Mouse (Mus musculus) spleen, adult 2 months (tissue): Measurements from ENCODE around the gene Tmem106a. TPM values are rescaled to one million over a fixed set of nuclear protein-coding genes. Genes with fewer than 3 reads are reported as not detected.

Experiments
- DNase-seq, 2 experiments: peaks; one replicate each; pipeline versions ENCODE4 v3.0.0 to v3.0.0-alpha.2; 2012 to 2021; ENCODE audit warnings: low spot score in 2 of 2, low read depth in 1 of 2
- H3K27ac ChIP-seq: fragments of 200-500 bp; 2 replicates; pipeline ENCODE4 v1.5.1; 2012; ENCODE audit warnings: low read length, inconsistent platforms; ENCODE audit not compliant: insufficient read depth
- H3K27me3 ChIP-seq: fragments of 200-500 bp; 2 replicates; pipeline ENCODE4 v1.6.1; 2012; ENCODE audit warnings: mild to moderate bottlenecking, moderate library complexity, low read length, inconsistent platforms; ENCODE audit not compliant: control insufficient read depth, insufficient read depth
- H3K36me3 ChIP-seq: fragments of 200-500 bp; 2 replicates; pipeline ENCODE4 v1.6.1; 2012; ENCODE audit warnings: mild to moderate bottlenecking, low read length, inconsistent platforms; ENCODE audit not compliant: control insufficient read depth, insufficient read depth
- H3K4me1 ChIP-seq: fragments of 200-500 bp; 2 replicates; pipeline ENCODE4 v1.6.1; 2011; ENCODE audit warnings: inconsistent platforms; ENCODE audit not compliant: control insufficient read depth, insufficient read depth, insufficient read length
- H3K4me3 ChIP-seq: fragments of 200-500 bp; 2 replicates; pipeline ENCODE4 v1.5.1; 2011; ENCODE audit warnings: mild to moderate bottlenecking, inconsistent platforms; ENCODE audit not compliant: insufficient read depth, insufficient read length; ENCODE audit errors: extremely low read depth
- CTCF ChIP-seq: fragments of 200-500 bp; IDR thresholded peaks from 2 replicates; pipeline ENCODE4 v1.5.1; 2011; ENCODE audit warnings: mild to moderate bottlenecking, inconsistent platforms; ENCODE audit not compliant: insufficient read depth, insufficient read length, insufficient replicate concordance; ENCODE audit errors: extremely low read depth
- POLR2A ChIP-seq: fragments of 200-500 bp; IDR thresholded peaks from 2 replicates; pipeline ENCODE4 v1.6.1; 2011; ENCODE audit warnings: low read depth, low read length, inconsistent platforms
- WGBS: fragments of 180-500 bp; shearing (Covaris S2); methylation state at CpG from one replicate; pipeline ENCODE4 v1.1.7; 2018; 5-methylcytosine and 5-hydroxymethylcytosine counted together
- polyA plus RNA-seq: library from polyadenylated mRNA; depleted of rRNA; stranded (reverse); fragments of >200 nt; gene quantifications from 2 replicates; pipeline ENCODE4 v1.2.3, GENCODE M21; 2012; rRNA removed

Tmem106a gene
- polyA plus RNA-seq, result 28.1 and 33.1 TPM in 2 replicates

- Histone ChIP-seq H3K36me3 (peaks cover 19% of the 10 kb centered on the region), H3K4me3 (peak within 1 kb of the TSS; percentile 60), H3K27ac (peak within 1 kb of the TSS; percentile 45; the same call in 1 of the 2 replicates), H3K4me1 (peaks cover 7% of the 10 kb centered on the region; the same call in 1 of the 2 replicates), H3K27me3 (no peaks in the 10 kb centered on the region)
- WGBS, result 19% methylated on average over 29 of the region's 31 CpGs
- no peak for TF ChIP-seq CTCF
- no peak; the same call in 1 of the 2 replicates for TF ChIP-seq POLR2A
- peak; percentile 12 to 46 for DNase-seq
Measured at GRCm38 (mm10) chr11:101582054-101583035, at the start of gene Tmem106a. Gene Tmem106a, plus strand, starts transcription at chr11:101582242.

GRCm38 (mm10) chr11:101543533-101543932 lies 38.5 kb upstream of the Tmem106a start:
- no peaks in the 10 kb centered on the region for H3K36me3 ChIP-seq
- no peaks in the 10 kb centered on the region for H3K27me3 ChIP-seq
- no peak for DNase-seq
- no peak overlapping the region for H3K4me3 ChIP-seq
- WGBS, result 90% methylated on average over 9 of the region's 9 CpGs
- H3K27ac ChIP-seq, result no peak overlapping the region
- no peaks in the 10 kb centered on the region for H3K4me1 ChIP-seq
- TF ChIP-seq CTCF (no peak), POLR2A (no peak)

GRCm38 (mm10) chr11:101544132-101544531 lies 37.9 kb upstream of the Tmem106a start:
- H3K27me3 ChIP-seq, result no peaks in the 10 kb centered on the region
- 96% methylated on average over 1 of the region's 1 CpGs for WGBS
- TF ChIP-seq POLR2A (no peak), CTCF (no peak)
- DNase-seq, result no peak
- no peaks in the 10 kb centered on the region for H3K4me1 ChIP-seq
- no peak overlapping the region for H3K4me3 ChIP-seq
- H3K36me3 ChIP-seq, result no peaks in the 10 kb centered on the region
- no peak overlapping the region for H3K27ac ChIP-seq

GRCm38 (mm10) chr11:101548526-101548925 lies 33.5 kb upstream of the Tmem106a start:
- H3K36me3 ChIP-seq, result no peaks in the 10 kb centered on the region

GRCm38 (mm10) chr11:101551751-101552475 lies 30.1 kb upstream of the Tmem106a start, which contains the start of the genes Brca1 and Nbr1:
Gene Brca1, minus strand, starts transcription at chr11:101551955.
Gene Nbr1, plus strand, starts transcription at chr11:101552149.
- no peaks in the 10 kb centered on the region for H3K27me3 ChIP-seq
- TF ChIP-seq CTCF (no peak), POLR2A (no peak)
- WGBS, result under 1% methylated on average over 43 of the region's 43 CpGs
- peak within 1 kb of the TSS; percentile 91 for H3K4me3 ChIP-seq
- H3K27ac ChIP-seq, result peak within 1 kb of the TSS; percentile 99
- H3K4me1 ChIP-seq, result no peaks in the 10 kb centered on the region
- peaks cover 6% of the 10 kb centered on the region; the same call in 1 of the 2 replicates for H3K36me3 ChIP-seq
- peak; percentile 85 to 98 for DNase-seq

More at GRCm38 (mm10) chr11:101548526-101548925, 33.5 kb upstream of the Tmem106a start:
- Histone ChIP-seq H3K27ac (no peak overlapping the region), H3K4me1 (no peaks in the 10 kb centered on the region), H3K4me3 (no peak overlapping the region), H3K27me3 (no peaks in the 10 kb centered on the region)
- TF ChIP-seq CTCF (no peak), POLR2A (no peak)
- DNase-seq, result no peak

- peak; percentile 64 for TF ChIP-seq POLR2A
- no peak for TF ChIP-seq CTCF
- under 1% methylated on average over 37 of the region's 37 CpGs for whole genome bisulfite sequencing
- peak; percentile 95 to 99 for DNase-seq
- Histone ChIP-seq H3K27ac (peak overlapping the region; percentile 99), H3K36me3 (peaks cover 6% of the 10 kb centered on the region; the same call in 1 of the 2 replicates), H3K27me3 (no peaks in the 10 kb centered on the region), H3K4me3 (peak overlapping the region; percentile 91), H3K4me1 (no peaks in the 10 kb centered on the region)
Measured at GRCm38 (mm10) chr11:101552476-101553300, 29.4 kb upstream of the Tmem106a start.
